Mouse (Mus musculus) midbrain, postnatal 0 days (tissue): ENCODE results near the gene Hipk2. TPM values are rescaled to one million over a fixed set of nuclear protein-coding genes. Genes with fewer than 3 reads are reported as not detected.
A peak's percentile ranks its signal among the peaks of the same experiment; 100 is the strongest.

Source experiments
- ATAC-seq: fragments of 200-750 bp; cut with Nextera tagmentation; 2 replicates; pipeline ENCODE4 v1.8.0; 2017; ENCODE audit warnings: moderate number of reproducible peaks, mild to moderate bottlenecking, moderate TSS enrichment, moderate library complexity; ENCODE audit not compliant: low FRiP score
- DNase-seq: peaks from one replicate; pipeline ENCODE4 v3.0.0-alpha.2; 2015; ENCODE audit warnings: low spot score
- H3K27ac ChIP-seq: fragments of 300-500 bp; sonication (generic); 2 replicates; pipeline ENCODE4 v1.5.1; 2014; ENCODE audit warnings: low read depth, mild to moderate bottlenecking, low read length, mixed read lengths
- H3K27me3 ChIP-seq: fragments of 300-500 bp; sonication (generic); 2 replicates; pipeline ENCODE4 v1.6.1; 2014; ENCODE audit warnings: low read length, control low read depth, mixed read lengths; ENCODE audit not compliant: insufficient read depth
- H3K36me3 ChIP-seq: fragments of 300-500 bp; sonication (generic); 2 replicates; pipeline ENCODE4 v1.6.1; 2014; ENCODE audit warnings: low read length, control low read depth, mixed read lengths; ENCODE audit not compliant: insufficient read depth
- H3K4me1 ChIP-seq: fragments of 300-500 bp; sonication (generic); 2 replicates; pipeline ENCODE4 v1.6.1; 2014; ENCODE audit warnings: mild to moderate bottlenecking, control low read depth, antibody characterized with exemption, low read length, mixed read lengths; ENCODE audit not compliant: insufficient read depth
- H3K4me2 ChIP-seq: fragments of 300-500 bp; sonication (generic); 2 replicates; pipeline ENCODE4 v1.6.1; 2014; ENCODE audit warnings: low read depth, mild to moderate bottlenecking, low read length, mixed read lengths; ENCODE audit not compliant: poor library complexity, severe bottlenecking
- H3K4me3 ChIP-seq: fragments of 300-500 bp; sonication (generic); 2 replicates; pipeline ENCODE4 v1.5.1; 2014; ENCODE audit warnings: low read depth, mild to moderate bottlenecking, low read length, moderate library complexity
- H3K9ac ChIP-seq: fragments of 300-500 bp; sonication (generic); replicated peaks from 2 replicates; pipeline ENCODE4 v1.6.1; 2014; ENCODE audit warnings: mild to moderate bottlenecking, low read length, moderate library complexity, mixed read lengths; ENCODE audit not compliant: poor library complexity, severe bottlenecking
- H3K9me3 ChIP-seq: fragments of 300-500 bp; sonication (generic); 2 replicates; pipeline ENCODE4 v1.6.1; 2016; ENCODE audit warnings: low read length, control low read depth
- CTCF ChIP-seq: IDR thresholded peaks from 2 replicates; pipeline ENCODE4 v1.5.1; 2016; ENCODE audit warnings: antibody characterized with exemption, mild to moderate bottlenecking
- WGBS: fragments of 180-500 bp; shearing (Covaris S2); extraction: QIAGEN DNeasy Blood & Tissue Kit; methylation state at CpG from one replicate; pipeline ENCODE4 v1.1.7; 2014; 5-methylcytosine and 5-hydroxymethylcytosine counted together
- polyA plus RNA-seq: library from polyadenylated mRNA; unstranded; fragments of >200 nt; fragmentation: Nextera tagmentation; extraction: Ambion mirVana; gene quantifications from 2 replicates; pipeline ENCODE4 v1.2.1, GENCODE M21; 2015
- total RNA-seq: library from RNA; depleted of rRNA; stranded (reverse); fragments of >200 nt; gene quantifications from 2 replicates; pipeline ENCODE4 v1.2.3, GENCODE M21; 2014

Gene Hipk2
- total and polyA plus RNA-seq, 2 experiments from 2014 or later: 24.3 to 71.0 TPM

DNA sequence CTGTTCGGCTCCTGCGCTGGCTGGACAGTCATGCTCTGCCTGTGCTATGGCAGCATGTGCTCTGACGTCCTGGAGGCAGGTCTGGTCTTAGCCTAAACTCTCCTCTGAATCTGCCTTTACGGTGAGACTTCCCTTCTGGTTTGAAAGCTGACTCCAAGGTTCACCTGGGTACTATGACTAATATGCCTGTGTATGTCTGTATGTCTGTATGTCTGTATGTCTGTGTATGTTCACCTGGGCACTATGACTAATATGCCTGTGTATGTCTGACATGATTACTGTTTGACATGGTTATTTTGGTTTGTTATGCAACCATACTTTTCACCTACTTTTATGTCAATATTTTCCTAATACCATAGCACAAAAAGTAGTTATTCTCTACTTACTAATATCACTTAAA, 52.8 kb downstream of the Hipk2 start:
- H3K4me3 ChIP-seq: no peak overlapping the region
- H3K36me3 ChIP-seq: peaks cover 10% of the 10 kb centered on the region
- DNase-seq: no peak
- no peaks in the 10 kb centered on the region for H3K27me3 ChIP-seq
- 94% methylated on average over 4 of the region's 4 CpGs for WGBS
- H3K4me1 ChIP-seq: no peaks in the 10 kb centered on the region
- H3K9me3 ChIP-seq: no peaks in the 10 kb centered on the region
- H3K27ac ChIP-seq: no peak overlapping the region
- TF ChIP-seq CTCF: no peak
- H3K9ac ChIP-seq: no peak overlapping the region
- ATAC-seq: no peak
- H3K4me2 ChIP-seq: no peak overlapping the region

DNA sequence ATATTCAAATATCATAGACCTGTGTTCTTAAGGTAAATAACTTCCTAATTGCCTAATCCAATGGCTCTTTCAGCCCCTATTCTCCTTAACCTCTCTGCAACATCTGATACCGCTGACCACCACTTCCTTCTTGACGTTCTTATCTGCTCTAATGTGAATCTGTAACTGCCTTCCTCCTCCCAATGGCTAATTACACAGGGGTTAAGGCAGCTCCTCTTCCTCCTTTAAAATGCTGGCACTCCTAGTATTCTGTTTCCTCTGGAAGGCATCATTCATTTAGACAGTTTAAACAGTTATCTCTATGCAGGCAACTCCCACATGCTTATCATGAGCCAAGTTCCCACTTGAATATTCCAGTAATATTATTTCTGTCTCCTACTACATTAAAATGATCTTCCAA, 54.3 kb downstream of the Hipk2 start:
- 94% methylated on average over 2 of the region's 2 CpGs for WGBS
- H3K9ac ChIP-seq: no peak overlapping the region
- H3K36me3 ChIP-seq: peaks cover 14% of the 10 kb centered on the region
- H3K27me3 ChIP-seq: no peaks in the 10 kb centered on the region
- no peaks in the 10 kb centered on the region for H3K4me1 ChIP-seq
- no peak overlapping the region for H3K4me2 ChIP-seq
- ATAC-seq: no peak
- no peak overlapping the region for H3K27ac ChIP-seq
- DNase-seq: no peak
- H3K4me3 ChIP-seq: no peak overlapping the region
- no peak for TF ChIP-seq CTCF
- no peaks in the 10 kb centered on the region for H3K9me3 ChIP-seq

DNA sequence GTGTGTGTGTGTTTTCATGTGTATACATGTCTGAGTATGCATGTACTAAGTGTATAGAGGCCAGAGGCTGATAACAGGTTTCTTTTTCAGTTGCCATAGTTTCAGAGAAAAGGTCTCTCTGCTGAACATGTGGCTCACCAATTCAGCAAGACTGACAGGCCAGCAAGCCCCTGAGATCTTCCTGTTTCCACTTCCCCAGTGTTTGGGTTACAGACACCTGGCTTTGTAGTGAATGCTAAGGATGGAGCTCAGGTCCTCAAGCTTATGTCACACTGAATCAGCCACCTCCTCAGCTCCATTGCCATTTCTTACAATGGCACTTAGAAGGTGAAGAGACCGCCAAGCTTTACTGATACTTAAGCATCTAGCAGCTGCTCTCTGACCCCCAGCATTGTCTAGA, 55.1 kb downstream of the Hipk2 start:
- DNase-seq: no peak
- WGBS: 83% methylated on average over 1 of the region's 1 CpGs
- Histone ChIP-seq H3K4me3 (no peak overlapping the region), H3K36me3 (peaks cover 14% of the 10 kb centered on the region), H3K27me3 (no peaks in the 10 kb centered on the region), H3K4me1 (no peaks in the 10 kb centered on the region), H3K27ac (no peak overlapping the region), H3K9ac (no peak overlapping the region), H3K9me3 (no peaks in the 10 kb centered on the region), H3K4me2 (no peak overlapping the region)
- no peak for ATAC-seq
- no peak for TF ChIP-seq CTCF

DNA sequence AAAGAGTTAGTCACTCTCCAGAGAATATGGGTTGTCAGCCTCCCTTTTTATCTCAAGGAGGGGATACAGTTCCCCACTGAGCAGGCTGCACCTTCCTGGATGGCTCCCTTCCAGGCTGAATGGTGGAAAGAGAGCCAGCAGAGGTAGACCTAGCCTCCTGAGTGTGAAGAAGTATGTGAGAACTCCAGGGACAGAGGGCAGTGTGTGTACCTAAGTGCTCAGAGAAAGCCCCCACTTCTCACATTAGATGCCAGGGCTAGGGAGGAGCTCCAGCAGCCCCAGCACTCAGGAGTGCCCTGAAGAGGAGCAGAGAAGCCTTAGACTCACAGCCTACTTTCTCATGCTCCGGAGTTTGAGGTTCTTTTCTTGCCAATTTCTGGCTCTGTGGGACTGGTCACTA, 59.7 kb downstream of the Hipk2 start:
- Histone ChIP-seq H3K27ac (peak overlapping the region; percentile 51; the same call in 1 of the 2 replicates), H3K9ac (no peak overlapping the region)
- ATAC-seq: no peak

DNA sequence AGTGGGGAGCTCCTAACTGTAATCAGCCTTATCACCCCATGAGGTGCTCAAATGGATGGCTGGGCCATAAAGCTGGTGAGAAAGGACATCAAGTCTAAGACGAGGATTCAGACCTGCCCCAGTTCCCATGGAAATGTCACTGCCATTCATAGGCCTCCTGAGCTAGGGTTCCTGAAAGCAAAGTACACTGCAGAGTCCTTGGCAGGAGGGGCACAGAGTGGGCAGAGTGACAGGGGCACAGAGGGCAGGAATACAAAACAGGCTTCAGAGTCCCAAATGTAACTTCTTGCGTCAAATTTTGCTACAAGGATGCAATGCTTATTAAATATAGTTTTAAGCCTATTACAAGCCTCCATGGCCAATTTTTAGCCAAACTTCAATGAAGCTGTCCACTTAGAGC, 60.4 kb downstream of the Hipk2 start:
- ATAC-seq (no peak), DNase-seq (peak; percentile 40)
- no peaks in the 10 kb centered on the region for H3K27me3 ChIP-seq
- 63% methylated on average over 2 of the region's 2 CpGs for WGBS
- H3K36me3 ChIP-seq: peaks cover 14% of the 10 kb centered on the region
- H3K4me2 ChIP-seq: no peak overlapping the region
- no peak for TF ChIP-seq CTCF
- H3K27ac ChIP-seq: peak overlapping the region; percentile 51; the same call in 1 of the 2 replicates
- H3K9ac ChIP-seq: no peak overlapping the region
- H3K4me3 ChIP-seq: no peak overlapping the region
- no peaks in the 10 kb centered on the region for H3K9me3 ChIP-seq
- H3K4me1 ChIP-seq: no peaks in the 10 kb centered on the region

More for the DNA sequence above, 59.7 kb downstream of the Hipk2 start:
- WGBS: 94% methylated on average over 1 of the region's 1 CpGs
- Histone ChIP-seq H3K4me2 (no peak overlapping the region), H3K9me3 (no peaks in the 10 kb centered on the region), H3K27me3 (no peaks in the 10 kb centered on the region), H3K36me3 (peaks cover 14% of the 10 kb centered on the region), H3K4me3 (no peak overlapping the region), H3K4me1 (no peaks in the 10 kb centered on the region)
- no peak for DNase-seq
- no peak for TF ChIP-seq CTCF

DNA sequence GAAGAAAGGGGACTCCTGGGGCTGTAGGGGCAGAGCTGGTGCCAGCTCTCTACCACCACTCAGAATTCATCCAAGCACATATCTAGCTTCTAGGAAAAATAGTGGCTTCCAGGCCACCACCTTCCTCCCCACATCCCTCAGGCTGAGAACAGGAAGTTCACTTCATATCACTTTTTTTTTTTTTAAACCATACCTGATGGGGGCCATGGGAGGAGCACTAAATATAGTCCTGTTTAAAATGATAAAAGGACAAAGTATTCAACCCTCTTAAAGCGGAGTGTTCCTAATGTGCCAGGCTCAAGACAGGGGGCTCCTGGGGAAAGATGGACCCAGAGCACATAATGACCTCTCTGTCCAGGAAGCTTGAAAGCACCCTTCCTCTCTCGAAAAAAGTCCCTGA, 61.3 kb downstream of the Hipk2 start:
- H3K4me1 ChIP-seq: no peaks in the 10 kb centered on the region
- H3K27ac ChIP-seq: no peak overlapping the region
- H3K4me3 ChIP-seq: no peak overlapping the region
- peaks cover 14% of the 10 kb centered on the region for H3K36me3 ChIP-seq
- ATAC-seq: no peak
- DNase-seq: no peak
- 95% methylated on average over 2 of the region's 2 CpGs for WGBS
- H3K9me3 ChIP-seq: no peaks in the 10 kb centered on the region
- no peak overlapping the region for H3K9ac ChIP-seq
- no peak overlapping the region for H3K4me2 ChIP-seq
- TF ChIP-seq CTCF: no peak
- no peaks in the 10 kb centered on the region for H3K27me3 ChIP-seq
